Mouse (Mus musculus): ENCODE measurements around the gene Chchd10.
A peak's percentile ranks its signal among the peaks of the same experiment; 100 is the strongest.

DNA sequence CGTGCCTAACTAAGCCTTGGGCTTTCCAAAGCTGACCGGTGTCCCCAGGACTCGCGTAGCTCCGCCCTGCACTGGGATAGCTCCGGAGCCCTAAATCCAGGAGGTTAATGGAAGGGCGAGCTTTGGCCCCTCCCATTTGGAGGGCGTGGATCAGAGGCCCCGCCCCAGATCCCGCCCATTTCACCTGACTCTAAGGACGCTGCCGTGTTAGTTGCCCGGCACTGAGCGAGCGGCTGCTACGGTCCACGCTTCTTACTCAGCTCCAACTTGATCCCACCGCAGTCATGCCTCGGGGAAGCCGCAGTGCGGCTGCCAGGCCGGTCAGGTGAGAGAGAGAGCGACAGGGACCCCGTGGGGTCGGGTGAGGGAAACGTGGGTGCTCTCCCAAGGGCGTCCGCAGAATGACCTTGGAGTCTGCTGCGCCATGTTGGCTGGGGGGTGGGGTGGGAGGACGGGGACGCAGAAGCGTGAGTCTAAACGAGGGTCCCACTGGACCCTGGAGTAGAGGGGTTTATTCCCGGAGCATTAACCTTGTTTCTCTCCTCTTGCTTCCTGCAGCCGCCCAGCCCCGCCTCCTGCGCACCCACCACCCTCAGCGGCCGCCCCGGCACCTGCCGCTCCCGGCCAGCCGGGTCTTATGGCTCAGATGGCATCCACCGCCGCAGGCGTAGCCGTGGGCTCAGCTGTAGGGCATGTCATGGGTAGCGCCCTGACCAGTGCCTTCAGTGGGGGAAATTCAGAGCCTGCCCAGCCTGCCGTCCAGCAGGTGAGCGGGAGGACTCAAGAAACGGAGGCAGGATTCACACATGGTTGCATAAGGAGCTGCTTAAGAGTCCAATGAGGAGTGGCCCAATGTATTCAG is 3.0 kb downstream of the Chchd10 start, which contains the start of gene Mmp11:
- TF ChIP-seq CTCF (IDR thresholded peaks at IDR 0.05; ENCODE audit: low read depth, low read length) (no peak), POLR2A (IDR thresholded peaks at IDR 0.05; ENCODE audit: extremely low read depth, insufficient read depth, low read length) (peak; percentile 95)

All from liver, adult 2 months (tissue).